Mouse (Mus musculus): ENCODE data around the gene Gm20888. TPM values are rescaled to one million over a fixed set of nuclear protein-coding genes. Genes with fewer than 3 reads are reported as not detected.

The Gm20888 gene
- not detected in 2 replicates for polyA plus RNA-seq (2012; rRNA removed; ENCODE audit: low replicate concordance)

DNA sequence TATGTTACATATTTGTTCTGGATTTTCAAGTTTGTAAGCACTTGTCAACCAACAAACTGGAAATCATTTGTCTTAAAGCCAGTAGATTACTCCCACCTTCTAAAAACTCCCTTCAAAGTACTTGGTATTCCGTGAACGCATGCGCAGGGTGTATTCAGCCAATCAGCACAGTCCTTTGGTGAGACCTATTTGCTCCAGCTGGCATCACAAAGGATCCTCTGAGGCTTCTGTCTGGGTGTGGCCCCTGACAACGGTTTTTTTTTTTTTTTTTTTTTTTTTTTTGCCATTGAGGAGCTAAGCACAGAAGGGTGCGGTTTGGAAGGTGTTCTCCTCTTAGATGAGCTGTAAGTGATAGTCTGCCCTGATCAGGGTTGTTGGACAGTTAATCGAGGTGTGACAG, at the start of gene Gm20888:
TSS of gene Gm20888 (plus strand) at position 301 of the 400 bp plus-strand sequence.

Other genes with a start within 250 kb of the Gm20888 start
- gene Gm21118, start 168.2 kb upstream of the Gm20888 start, polyA plus RNA-seq (2012; rRNA removed; ENCODE audit: low replicate concordance): not detected in 2 replicates
- gene Gm29423, start 138.6 kb upstream of the Gm20888 start, polyA plus RNA-seq (2012; rRNA removed; ENCODE audit: low replicate concordance): not detected in 2 replicates
- gene Gm29644, start 138.5 kb upstream of the Gm20888 start, polyA plus RNA-seq (2012; rRNA removed; ENCODE audit: low replicate concordance): not detected in 2 replicates

All from subcutaneous adipose tissue, adult 2 months (tissue).